8 mouse cellular contexts compared by ENCODE assay signal in the genomic region with DNA sequence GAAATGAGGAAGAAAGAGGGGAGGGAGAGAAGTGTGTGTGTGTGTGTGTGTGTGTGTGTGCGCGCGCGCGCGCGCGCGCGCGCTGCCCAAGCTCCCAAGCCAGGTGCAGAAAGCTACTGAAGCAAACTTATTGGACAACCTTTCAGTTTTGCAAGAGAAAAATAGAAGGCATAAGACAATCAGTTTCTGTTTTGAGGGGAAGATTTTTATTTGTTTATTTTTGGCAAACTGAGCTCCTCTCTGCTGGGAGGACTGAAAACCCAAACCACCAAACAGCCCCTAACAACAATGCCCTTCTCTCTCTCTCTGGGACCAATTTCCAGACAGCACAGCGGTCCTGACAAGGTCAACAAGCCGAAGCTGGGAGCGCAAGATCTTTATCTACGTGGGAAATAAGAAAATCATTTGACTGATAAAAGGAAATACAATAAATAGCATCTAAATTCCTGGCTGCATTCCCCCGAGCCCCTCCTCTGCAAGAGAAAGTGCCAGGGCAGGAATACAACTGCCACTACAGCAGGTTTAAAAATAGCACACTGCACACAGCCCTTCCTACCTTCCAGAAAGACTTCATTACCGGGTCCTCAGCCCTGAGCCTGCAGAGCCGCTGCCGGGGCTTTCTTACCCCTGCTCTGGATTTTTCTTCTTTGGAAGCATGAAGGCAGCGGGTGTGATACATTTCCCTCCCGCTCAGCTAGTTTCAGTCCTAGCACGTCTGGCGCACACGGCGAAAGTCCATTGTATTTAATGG.
DNase-seq lines count a peak whose midpoint lies in the region; ATAC-seq and TF ChIP-seq lines count a peak whose summit lies in the region.

No protein-coding gene starts in this region.

- no peaks in the 10 kb centered on the region for H3K27me3 ChIP-seq in testis, adult 2 months (ENCODE audit: control insufficient read depth, insufficient read depth, low read length)
- no peaks in the 10 kb centered on the region for H3K27me3 ChIP-seq in intestine, embryonic 15.5 days (replicated peaks)
- no peaks in the 10 kb centered on the region for H3K27me3 ChIP-seq in liver, embryonic 16.5 days (ENCODE audit: control insufficient read depth, insufficient read depth, low read depth, low read length)
- H3K27me3 ChIP-seq in neural tube, embryonic 12.5 days (replicated peaks) = no peaks in the 10 kb centered on the region

- H3K4me3 ChIP-seq in testis, adult 2 months (ENCODE audit: control insufficient read depth, low read depth, low read length) = peak overlapping the region; percentile 47
- H3K4me3 ChIP-seq in gastrocnemius, adult 2 months = peak overlapping the region; percentile 76
- peak overlapping the region; percentile 42 for H3K4me3 ChIP-seq in intestine, embryonic 15.5 days (replicated peaks)
- peak overlapping the region; percentile 51 for H3K4me3 ChIP-seq in liver, embryonic 16.5 days (ENCODE audit: low read depth, low read length)
- peak overlapping the region; percentile 31 for H3K4me3 ChIP-seq in neural tube, embryonic 12.5 days

- H3K4me2 ChIP-seq in intestine, embryonic 15.5 days (replicated peaks) = peak overlapping the region; percentile 91
- peak overlapping the region; percentile 75 for H3K4me2 ChIP-seq in liver, embryonic 16.5 days (ENCODE audit: low read depth, low read length)
- H3K4me2 ChIP-seq in neural tube, embryonic 12.5 days (replicated peaks) = peak overlapping the region; percentile 75

- no peak for TF ChIP-seq CTCF in testis, adult 2 months (IDR thresholded peaks at IDR 0.05; ENCODE audit: control insufficient read depth, insufficient read depth, insufficient replicate concordance, low read depth, low read length)
- TF ChIP-seq CTCF in gastrocnemius, adult 2 months (IDR thresholded peaks at IDR 0.05) = no peak

- intact Hi-C loops in gastrocnemius, adult 2 months (cut with DNase I) = loop anchor here (1.0 to 2.0 kb wide), 4 partner anchors 46 to 294 kb away; no protein-coding TSS in a partner anchor

- peak overlapping the region; percentile 76 for H3K27ac ChIP-seq in testis, adult 2 months (ENCODE audit: control insufficient read depth, insufficient read depth, low read depth, low read length)
- H3K27ac ChIP-seq in gastrocnemius, adult 2 months = peak overlapping the region; percentile 95
- H3K27ac ChIP-seq in intestine, embryonic 15.5 days = peak overlapping the region; percentile 98
- H3K27ac ChIP-seq in liver, embryonic 16.5 days (ENCODE audit: low read length) = peak overlapping the region; percentile 4; the same call in 1 of the 2 replicates
- peak overlapping the region; percentile 84; the same call in 1 of the 2 replicates for H3K27ac ChIP-seq in neural tube, embryonic 12.5 days

- ATAC-seq in intestine, embryonic 15.5 days = peak; percentile 24; the same call in 1 of the 2 replicates
- ATAC-seq in liver, embryonic 16.5 days (ENCODE audit: low read depth) = no peak
- no peak; the same call in 1 of the 2 replicates for ATAC-seq in neural tube, embryonic 12.5 days (ENCODE audit: low FRiP score, low read depth)

- no peak for DNase-seq in testis, postnatal 10 days (ENCODE audit: low spot score)
- DNase-seq in cerebellum, adult 18-20 months = peak; percentile 24 to 48
- peak; percentile 59 for DNase-seq in gastrocnemius, adult 2 months
- DNase-seq in spleen, adult 18-20 months = no peak

- no peaks in the 10 kb centered on the region for H3K9me3 ChIP-seq in intestine, embryonic 15.5 days
- no peaks in the 10 kb centered on the region for H3K9me3 ChIP-seq in liver, embryonic 16.5 days (replicated peaks; ENCODE audit: control insufficient read depth, low read length)
- no peaks in the 10 kb centered on the region for H3K9me3 ChIP-seq in neural tube, embryonic 12.5 days

- no peak for TF ChIP-seq POLR2A in testis, adult 2 months (IDR thresholded peaks at IDR 0.05; ENCODE audit: control insufficient read depth, low read depth, low read length)

- H3K4me1 ChIP-seq in testis, adult 2 months (ENCODE audit: control insufficient read depth, insufficient read depth, low read length) = peaks cover 5% of the 10 kb centered on the region
- peaks cover 39% of the 10 kb centered on the region for H3K4me1 ChIP-seq in intestine, embryonic 15.5 days (replicated peaks)
- H3K4me1 ChIP-seq in liver, embryonic 16.5 days (ENCODE audit: control insufficient read depth, low read depth, low read length) = no peaks in the 10 kb centered on the region; the same call in 1 of the 2 replicates
- H3K4me1 ChIP-seq in neural tube, embryonic 12.5 days = peaks cover 21% of the 10 kb centered on the region

- H3K36me3 ChIP-seq in testis, adult 2 months (ENCODE audit: control insufficient read depth, insufficient read depth, low read length) = no peaks in the 10 kb centered on the region
- H3K36me3 ChIP-seq in intestine, embryonic 15.5 days = no peaks in the 10 kb centered on the region
- no peaks in the 10 kb centered on the region for H3K36me3 ChIP-seq in liver, embryonic 16.5 days (ENCODE audit: control insufficient read depth, insufficient read depth)
- H3K36me3 ChIP-seq in neural tube, embryonic 12.5 days = no peaks in the 10 kb centered on the region

- WGBS in intestine, embryonic 15.5 days = 4% methylated on average over 25 of the region's 25 CpGs
- 3% methylated on average over 25 of the region's 25 CpGs for WGBS in liver, embryonic 16.5 days (ENCODE audit: insufficient replicate concordance)
- WGBS in neural tube, embryonic 12.5 days = 8% methylated on average over 25 of the region's 25 CpGs

- peak overlapping the region; percentile 51 for H3K9ac ChIP-seq in intestine, embryonic 15.5 days
- H3K9ac ChIP-seq in liver, embryonic 16.5 days (ENCODE audit: low read depth, low read length) = no peak overlapping the region
- H3K9ac ChIP-seq in neural tube, embryonic 12.5 days = peak overlapping the region; percentile 56

Comparison
In these comparisons a context has a peak if more than half of its experiments do, and no peak if none do; other contexts are left out.
1. H3K27ac ChIP-seq: peak in every context shown above with its lines; median percentile 98 in intestine, embryonic 15.5 days; 95 in gastrocnemius, adult 2 months; 84 in neural tube, embryonic 12.5 days; 76 in testis, adult 2 months; 4 in liver, embryonic 16.5 days.
2. DNase-seq: peak in cerebellum, adult 18-20 months (2 of 2) and gastrocnemius, adult 2 months (single experiment); none in testis, postnatal 10 days (single experiment) and spleen, adult 18-20 months (0 of 2).
3. Peak in every context shown above with its lines, with median percentiles within 50 percentile points of each other: H3K4me3 ChIP-seq and H3K4me2 ChIP-seq.